Mouse (Mus musculus): ENCODE results near the gene Gbe1. TPM values are rescaled to one million over a fixed set of nuclear protein-coding genes. Genes with fewer than 3 reads are reported as not detected.

Gbe1 gene
- total RNA-seq, 4 experiments from 2014 or later = 45.4 to 63.5 (median 49.7) TPM

GRCm38 (mm10) chr16:70353058-70353457 lies 39.3 kb downstream of the Gbe1 start:
- DNase-seq (ENCODE audit: low spot score in 2 of 2) = peak; percentile 33 to 64

GRCm38 (mm10) chr16:70358326-70358725 lies 44.6 kb downstream of the Gbe1 start:
- no peak for DNase-seq (ENCODE audit: low spot score in 2 of 2)

GRCm38 (mm10) chr16:70365229-70365628 lies 51.5 kb downstream of the Gbe1 start:
- DNase-seq (ENCODE audit: low spot score in 2 of 2) = no peak

GRCm38 (mm10) chr16:70381045-70381444 lies 67.3 kb downstream of the Gbe1 start:
- no peak for DNase-seq (ENCODE audit: low spot score in 2 of 2)

GRCm38 (mm10) chr16:70385494-70385893 lies 71.7 kb downstream of the Gbe1 start:
- no peak for DNase-seq (ENCODE audit: low spot score in 2 of 2)

GRCm38 (mm10) chr16:70387385-70387784 lies 73.6 kb downstream of the Gbe1 start:
- DNase-seq (ENCODE audit: low spot score in 2 of 2) = no peak

GRCm38 (mm10) chr16:70395276-70395675 lies 81.5 kb downstream of the Gbe1 start:
- no peak for DNase-seq (ENCODE audit: low spot score in 2 of 2)

GRCm38 (mm10) chr16:70407780-70408179 lies 94.0 kb downstream of the Gbe1 start:
- DNase-seq (ENCODE audit: low spot score in 2 of 2) = no peak

GRCm38 (mm10) chr16:70421077-70421476 lies 107.3 kb downstream of the Gbe1 start:
- no peak for DNase-seq (ENCODE audit: low spot score in 2 of 2)

- DNase-seq (ENCODE audit: low spot score in 2 of 2) = no peak
Measured at GRCm38 (mm10) chr16:70449520-70449919, 135.8 kb downstream of the Gbe1 start.

GRCm38 (mm10) chr16:70475583-70475982 lies 161.8 kb downstream of the Gbe1 start:
- no peak for DNase-seq (ENCODE audit: low spot score in 2 of 2)

- no peak for DNase-seq (ENCODE audit: low spot score in 2 of 2)
Measured at GRCm38 (mm10) chr16:70476161-70476560, 162.4 kb downstream of the Gbe1 start.

- no peak for DNase-seq (ENCODE audit: low spot score in 2 of 2)
Measured at GRCm38 (mm10) chr16:70480494-70480893, 166.7 kb downstream of the Gbe1 start.

GRCm38 (mm10) chr16:70506457-70506856 lies 192.7 kb downstream of the Gbe1 start:
- DNase-seq (ENCODE audit: low spot score in 2 of 2) = no peak

GRCm38 (mm10) chr16:70510938-70511337 lies 197.2 kb downstream of the Gbe1 start:
- no peak for DNase-seq (ENCODE audit: low spot score in 2 of 2)

- no peak for DNase-seq (ENCODE audit: low spot score in 2 of 2)
Measured at GRCm38 (mm10) chr16:70522861-70523260, 209.1 kb downstream of the Gbe1 start.

- no peak for DNase-seq (ENCODE audit: low spot score in 2 of 2)
Measured at GRCm38 (mm10) chr16:70523566-70523965, 209.8 kb downstream of the Gbe1 start.

- DNase-seq (ENCODE audit: low spot score in 2 of 2) = no peak
Measured at GRCm38 (mm10) chr16:70524273-70524672, 210.5 kb downstream of the Gbe1 start.

- no peak for DNase-seq (ENCODE audit: low spot score in 2 of 2)
Measured at GRCm38 (mm10) chr16:70527224-70527623, 213.5 kb downstream of the Gbe1 start.

GRCm38 (mm10) chr16:70535224-70535623 lies 221.5 kb downstream of the Gbe1 start:
- no peak for DNase-seq (ENCODE audit: low spot score in 2 of 2)

- DNase-seq (ENCODE audit: low spot score in 2 of 2) = no peak
Measured at GRCm38 (mm10) chr16:70550835-70551234, 237.1 kb downstream of the Gbe1 start.

- DNase-seq (ENCODE audit: low spot score in 2 of 2) = peak in 1 of 2 experiments; percentile 16
Measured at GRCm38 (mm10) chr16:70561635-70562348, 248.0 kb downstream of the Gbe1 start.

GRCm38 (mm10) chr16:70562574-70562973 lies 248.8 kb downstream of the Gbe1 start:
- no peak for DNase-seq (ENCODE audit: low spot score in 2 of 2)

GRCm38 (mm10) chr16:70563456-70563855 lies 249.7 kb downstream of the Gbe1 start:
- DNase-seq (ENCODE audit: low spot score in 2 of 2) = no peak

Measured in gastrocnemius, adult 8-10 months (tissue).